Mouse (Mus musculus) stomach, postnatal 0 days (tissue): ENCODE results near the gene Itga3.

Source experiments
- CTCF ChIP-seq: IDR thresholded peaks from 2 replicates; pipeline ENCODE4 v1.5.1; 2016; ENCODE audit warnings: antibody characterized with exemption, low read depth, mild to moderate bottlenecking, moderate library complexity
- EP300 ChIP-seq: optimal IDR thresholded peaks from 2 replicates; pipeline ENCODE3; 2016; ENCODE audit warnings: antibody characterized with exemption

DNA sequence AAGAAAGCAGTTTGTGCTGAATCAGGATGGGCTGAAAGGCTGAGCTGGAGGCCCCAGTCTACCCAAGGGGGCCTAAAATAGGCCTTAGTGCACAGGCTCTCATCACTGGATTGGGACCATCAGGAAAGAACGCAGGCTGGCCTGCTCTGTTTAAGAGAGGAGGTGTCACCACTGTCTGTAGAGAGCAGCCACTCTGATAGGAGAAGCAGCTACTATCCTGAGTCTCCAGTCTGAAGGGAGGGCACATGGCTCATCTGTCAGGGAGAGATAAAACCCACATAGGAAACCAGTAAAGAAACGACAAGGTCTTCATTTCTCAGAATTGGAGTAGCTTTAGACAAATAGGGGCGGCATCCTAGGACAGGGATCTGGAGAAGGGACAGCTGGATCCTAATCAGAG is 64.5 kb downstream of the Itga3 start:
- TF ChIP-seq CTCF (no peak), EP300 (no peak)
